Mouse (Mus musculus) lung, postnatal 36 days (tissue): ENCODE measurements around the gene Mdc1.
"Not testable (repeated sequence)": the region's sequence is repeated elsewhere in the genome, so short reads cannot be mapped to it uniquely, and the experiment has no call there.

Experiments
- DNase-seq: peaks from one replicate; pipeline ENCODE4 v3.0.0; 2022; ENCODE audit warnings: mixed read lengths

The Mdc1 gene

GRCm38 (mm10) chr17:35822964-35823937 is 18.1 kb upstream of the Mdc1 start, which contains the start of gene Flot1:
TSS of gene Flot1 (plus strand) at chr17:35823230.
- peak; percentile 96 for DNase-seq

- DNase-seq, result no peak
Observed at GRCm38 (mm10) chr17:35824402-35824801, 16.9 kb upstream of the Mdc1 start.

GRCm38 (mm10) chr17:35825109-35825850 is 16.0 kb upstream of the Mdc1 start:
- DNase-seq, result no peak

GRCm38 (mm10) chr17:35829737-35830136 is 11.6 kb upstream of the Mdc1 start:
- DNase-seq, result peak; percentile 92

GRCm38 (mm10) chr17:35832400-35833238 is 8.7 kb upstream of the Mdc1 start:
- no peak for DNase-seq

- DNase-seq, result no peak
Observed at GRCm38 (mm10) chr17:35833239-35833751, 8.0 kb upstream of the Mdc1 start.

- DNase-seq, result no peak
Observed at GRCm38 (mm10) chr17:35833894-35834293, 7.4 kb upstream of the Mdc1 start.

GRCm38 (mm10) chr17:35834696-35835422 is 6.5 kb upstream of the Mdc1 start:
- no peak for DNase-seq

- DNase-seq, result no peak
Observed at GRCm38 (mm10) chr17:35835424-35836140, 5.7 kb upstream of the Mdc1 start.

- peak; percentile 95 for DNase-seq
Observed at GRCm38 (mm10) chr17:35836178-35836965, 4.9 kb upstream of the Mdc1 start.

- DNase-seq, result peak; percentile 91
Observed at GRCm38 (mm10) chr17:35836991-35837422, 4.3 kb upstream of the Mdc1 start.

- peak; percentile 57 for DNase-seq
Observed at GRCm38 (mm10) chr17:35837487-35837886, 3.8 kb upstream of the Mdc1 start.

- DNase-seq, result peak; percentile 99
Observed at GRCm38 (mm10) chr17:35838122-35838544, 3.2 kb upstream of the Mdc1 start, which contains the start of gene Tubb5. TSS of gene Tubb5 (minus strand) at chr17:35838306.

GRCm38 (mm10) chr17:35838570-35838969 is 2.7 kb upstream of the Mdc1 start:
- DNase-seq, result no peak

- not testable (repeated sequence) for DNase-seq
Observed at GRCm38 (mm10) chr17:35839002-35839401, 2.3 kb upstream of the Mdc1 start.

- DNase-seq, result no peak
Observed at GRCm38 (mm10) chr17:35840561-35840960, 754 bp upstream of the Mdc1 start.

- no peak for DNase-seq
Observed at GRCm38 (mm10) chr17:35842006-35842405, 691 bp downstream of the Mdc1 start.

- peak; percentile 33 for DNase-seq
Observed at GRCm38 (mm10) chr17:35843514-35843913, 2.2 kb downstream of the Mdc1 start.

- no peak for DNase-seq
Observed at GRCm38 (mm10) chr17:35848112-35848511, 6.8 kb downstream of the Mdc1 start.

GRCm38 (mm10) chr17:35850974-35851373 is 9.7 kb downstream of the Mdc1 start:
- no peak for DNase-seq
